Mouse (Mus musculus): Measurements from ENCODE around the gene Cdh23. TPM values are rescaled to one million over a fixed set of nuclear protein-coding genes. Genes with fewer than 3 reads are reported as not detected.

Gene Cdh23
- polyA plus RNA-seq, 1 experiment from 2014 or later = 0.62 TPM

- ATAC-seq (replicated peaks; ENCODE audit: low FRiP score) = no peak
- no peak overlapping the region for H3K27ac ChIP-seq
- peaks cover 13% of the 10 kb centered on the region for H3K9me3 ChIP-seq (replicated peaks)
- H3K27me3 ChIP-seq = 0 out of 2 replicates have a peak, but pooled peaks cover 3% of the 10 kb centered on the region
- peaks cover 12% of the 10 kb centered on the region for H3K4me1 ChIP-seq
- WGBS = 71% methylated on average over 3 of the region's 3 CpGs
- H3K4me2 ChIP-seq = no peak overlapping the region
- no peaks in the 10 kb centered on the region; the same call in 1 of the 2 replicates for H3K36me3 ChIP-seq
- no peak overlapping the region for H3K9ac ChIP-seq
- no peak overlapping the region for H3K4me3 ChIP-seq (replicated peaks)
These were observed 70.8 kb downstream of the Cdh23 start for GRCm38 (mm10) chr10:60625511-60625910.

GRCm38 (mm10) chr10:60624945-60625344, 71.3 kb downstream of the Cdh23 start:
- Histone ChIP-seq H3K4me1 (peaks cover 12% of the 10 kb centered on the region), H3K27me3 (peaks cover 5% of the 10 kb centered on the region; the same call in 1 of the 2 replicates), H3K27ac (no peak overlapping the region), H3K9ac (no peak overlapping the region), H3K36me3 (no peaks in the 10 kb centered on the region; the same call in 1 of the 2 replicates), H3K4me3 (replicated peaks) (no peak overlapping the region), H3K9me3 (replicated peaks) (peaks cover 8% of the 10 kb centered on the region), H3K4me2 (no peak overlapping the region)
- WGBS = 47% methylated on average over 3 of the region's 3 CpGs
- no peak for ATAC-seq (replicated peaks; ENCODE audit: low FRiP score)

GRCm38 (mm10) chr10:60624217-60624708, 72.0 kb downstream of the Cdh23 start:
- Histone ChIP-seq H3K27me3 (peaks cover 8% of the 10 kb centered on the region; the same call in 1 of the 2 replicates), H3K9me3 (replicated peaks) (peaks cover 1% of the 10 kb centered on the region), H3K4me3 (replicated peaks) (no peak overlapping the region), H3K27ac (no peak overlapping the region), H3K36me3 (no peaks in the 10 kb centered on the region), H3K4me2 (no peak overlapping the region), H3K9ac (no peak overlapping the region), H3K4me1 (peaks cover 12% of the 10 kb centered on the region)
- 46% methylated on average over 14 of the region's 14 CpGs for WGBS
- no peak for ATAC-seq (replicated peaks; ENCODE audit: low FRiP score)

- no peaks in the 10 kb centered on the region for H3K36me3 ChIP-seq
- H3K9ac ChIP-seq = no peak overlapping the region
- H3K27me3 ChIP-seq = peaks cover 14% of the 10 kb centered on the region
- whole genome bisulfite sequencing = 32% methylated on average over 12 of the region's 12 CpGs
- no peak overlapping the region for H3K4me3 ChIP-seq (replicated peaks)
- peak; percentile 49 for ATAC-seq (replicated peaks; ENCODE audit: low FRiP score)
- H3K9me3 ChIP-seq (replicated peaks) = no peaks in the 10 kb centered on the region
- peaks cover 12% of the 10 kb centered on the region for H3K4me1 ChIP-seq
- H3K4me2 ChIP-seq = no peak overlapping the region
- no peak overlapping the region for H3K27ac ChIP-seq
These were observed 73.5 kb downstream of the Cdh23 start for GRCm38 (mm10) chr10:60622836-60623235.

- no peak overlapping the region for H3K9ac ChIP-seq
- peaks cover 12% of the 10 kb centered on the region for H3K4me1 ChIP-seq
- H3K27ac ChIP-seq = no peak overlapping the region
- no peak overlapping the region for H3K4me3 ChIP-seq (replicated peaks)
- H3K27me3 ChIP-seq = peaks cover 14% of the 10 kb centered on the region
- H3K36me3 ChIP-seq = no peaks in the 10 kb centered on the region
- 85% methylated on average over 8 of the region's 8 CpGs for WGBS
- H3K4me2 ChIP-seq = no peak overlapping the region
- H3K9me3 ChIP-seq (replicated peaks) = no peaks in the 10 kb centered on the region
- no peak for ATAC-seq (replicated peaks; ENCODE audit: low FRiP score)
These were observed 74.7 kb downstream of the Cdh23 start for GRCm38 (mm10) chr10:60621470-60622170.

- ATAC-seq (replicated peaks; ENCODE audit: low FRiP score) = no peak
- no peaks in the 10 kb centered on the region for H3K9me3 ChIP-seq (replicated peaks)
- H3K4me1 ChIP-seq = no peaks in the 10 kb centered on the region
- H3K27ac ChIP-seq = no peak overlapping the region
- H3K4me2 ChIP-seq = no peak overlapping the region
- H3K27me3 ChIP-seq = peaks cover 10% of the 10 kb centered on the region
- no peak overlapping the region for H3K9ac ChIP-seq
- no peak overlapping the region for H3K4me3 ChIP-seq (replicated peaks)
- 56% methylated on average over 5 of the region's 5 CpGs for WGBS
- no peaks in the 10 kb centered on the region for H3K36me3 ChIP-seq
These were observed 80.4 kb downstream of the Cdh23 start for GRCm38 (mm10) chr10:60615898-60616297.

GRCm38 (mm10) chr10:60612893-60613292, 83.4 kb downstream of the Cdh23 start:
- no peaks in the 10 kb centered on the region for H3K27me3 ChIP-seq
- no peak for ATAC-seq (replicated peaks; ENCODE audit: low FRiP score)
- H3K4me3 ChIP-seq (replicated peaks) = no peak overlapping the region
- H3K9me3 ChIP-seq (replicated peaks) = no peaks in the 10 kb centered on the region
- H3K4me1 ChIP-seq = no peaks in the 10 kb centered on the region
- H3K9ac ChIP-seq = no peak overlapping the region
- no peaks in the 10 kb centered on the region for H3K36me3 ChIP-seq
- H3K4me2 ChIP-seq = no peak overlapping the region
- 28% methylated on average over 5 of the region's 5 CpGs for WGBS
- no peak overlapping the region for H3K27ac ChIP-seq

GRCm38 (mm10) chr10:60607166-60607565, 89.1 kb downstream of the Cdh23 start:
- peaks cover 14% of the 10 kb centered on the region for H3K27me3 ChIP-seq
- no peak for ATAC-seq (replicated peaks; ENCODE audit: low FRiP score)
- H3K4me2 ChIP-seq = no peak overlapping the region
- peaks cover 3% of the 10 kb centered on the region; the same call in 1 of the 2 replicates for H3K4me1 ChIP-seq
- H3K9ac ChIP-seq = no peak overlapping the region
- no peak overlapping the region for H3K27ac ChIP-seq
- 80% methylated on average over 5 of the region's 5 CpGs for WGBS
- no peaks in the 10 kb centered on the region for H3K36me3 ChIP-seq
- no peaks in the 10 kb centered on the region for H3K9me3 ChIP-seq (replicated peaks)
- H3K4me3 ChIP-seq (replicated peaks) = no peak overlapping the region

- Histone ChIP-seq H3K36me3 (no peaks in the 10 kb centered on the region), H3K4me2 (no peak overlapping the region), H3K9me3 (replicated peaks) (no peaks in the 10 kb centered on the region), H3K4me1 (peaks cover 7% of the 10 kb centered on the region; the same call in 1 of the 2 replicates), H3K4me3 (replicated peaks) (no peak overlapping the region), H3K27ac (no peak overlapping the region), H3K27me3 (peaks cover 19% of the 10 kb centered on the region), H3K9ac (no peak overlapping the region)
- WGBS = 95% methylated on average over 6 of the region's 6 CpGs
- no peak for ATAC-seq (replicated peaks; ENCODE audit: low FRiP score)
These were observed 89.6 kb downstream of the Cdh23 start for GRCm38 (mm10) chr10:60606661-60607060.

- WGBS = 31% methylated on average over 11 of the region's 11 CpGs
- Histone ChIP-seq H3K27ac (no peak overlapping the region), H3K4me2 (no peak overlapping the region), H3K27me3 (peaks cover 42% of the 10 kb centered on the region), H3K36me3 (no peaks in the 10 kb centered on the region), H3K4me3 (replicated peaks) (no peak overlapping the region), H3K9me3 (replicated peaks) (no peaks in the 10 kb centered on the region), H3K9ac (no peak overlapping the region), H3K4me1 (peaks cover 7% of the 10 kb centered on the region; the same call in 1 of the 2 replicates)
- no peak for ATAC-seq (replicated peaks; ENCODE audit: low FRiP score)
These were observed 94.1 kb downstream of the Cdh23 start for GRCm38 (mm10) chr10:60602235-60602634.

- no peak for ATAC-seq (replicated peaks; ENCODE audit: low FRiP score)
These were observed 101.1 kb downstream of the Cdh23 start for GRCm38 (mm10) chr10:60595166-60595565.

GRCm38 (mm10) chr10:60592881-60593575, 103.3 kb downstream of the Cdh23 start:
- peaks cover 17% of the 10 kb centered on the region; the same call in 1 of the 2 replicates for H3K4me1 ChIP-seq
- no peak for ATAC-seq (replicated peaks; ENCODE audit: low FRiP score)
- no peaks in the 10 kb centered on the region for H3K36me3 ChIP-seq
- H3K27ac ChIP-seq = no peak overlapping the region
- H3K4me2 ChIP-seq = 0 out of 2 replicates have a peak overlapping the region, but pooled peaks have one; percentile 2
- H3K4me3 ChIP-seq (replicated peaks) = no peak overlapping the region
- 10% methylated on average over 22 of the region's 22 CpGs for WGBS
- H3K27me3 ChIP-seq = peaks cover 66% of the 10 kb centered on the region
- H3K9me3 ChIP-seq (replicated peaks) = no peaks in the 10 kb centered on the region
- H3K9ac ChIP-seq = no peak overlapping the region

More at GRCm38 (mm10) chr10:60595166-60595565, 101.1 kb downstream of the Cdh23 start:
- 47% methylated on average over 6 of the region's 6 CpGs for WGBS
- Histone ChIP-seq H3K27me3 (peaks cover 67% of the 10 kb centered on the region), H3K4me2 (no peak overlapping the region), H3K9me3 (replicated peaks) (no peaks in the 10 kb centered on the region), H3K9ac (no peak overlapping the region), H3K4me1 (peaks cover 13% of the 10 kb centered on the region; the same call in 1 of the 2 replicates), H3K36me3 (no peaks in the 10 kb centered on the region), H3K27ac (no peak overlapping the region), H3K4me3 (replicated peaks) (no peak overlapping the region)
